Mouse (Mus musculus): ENCODE results near the gene Cdc25b. TPM values are rescaled to one million over a fixed set of nuclear protein-coding genes. Genes with fewer than 3 reads are reported as not detected.

The Cdc25b gene
- total and polyA plus RNA-seq, 3 experiments: 12.6 to 34.5 TPM; not detected in 1

DNA sequence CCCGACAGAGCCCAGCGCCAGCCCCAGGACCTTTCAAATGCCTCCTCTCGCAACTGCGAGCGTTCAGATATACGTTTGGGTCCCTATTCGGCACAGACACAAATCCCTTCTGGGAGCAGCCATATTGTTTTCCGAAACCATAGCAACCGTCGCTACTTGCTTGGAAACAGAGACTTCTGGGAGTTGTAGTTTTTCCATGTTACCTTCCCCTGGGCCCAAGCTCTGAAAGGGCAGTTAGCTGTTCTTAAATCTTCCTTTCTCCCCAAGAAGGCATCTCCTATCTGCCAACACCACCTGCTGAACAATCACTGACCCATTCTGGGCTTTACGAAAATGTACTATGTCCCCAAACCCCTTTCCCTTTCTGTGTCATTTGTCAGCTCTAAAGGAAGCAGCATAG, 12.0 kb upstream of the Cdc25b start (continued):
- TF ChIP-seq RCOR1 (IDR thresholded peaks at IDR 0.05; ENCODE audit: low read depth, low read length) (no peak), E2F4 (IDR thresholded peaks at IDR 0.05; ENCODE audit: borderline replicate concordance, low read depth, low read length) (no peak), GATA1 (IDR thresholded peaks at IDR 0.05; ENCODE audit: low read depth, low read length) (no peak), BHLHE40 (IDR thresholded peaks at IDR 0.05; ENCODE audit: borderline replicate concordance, low read depth, low read length) (peak; percentile 10; the same call in 1 of the 2 replicates), HCFC1 (IDR thresholded peaks at IDR 0.05; ENCODE audit: low read depth, low read length) (peak; percentile 99), MAFK (IDR thresholded peaks at IDR 0.05; ENCODE audit: borderline replicate concordance, low read depth, low read length) (no peak)

GRCm38 (mm10) chr2:131175286-131175944, 11.3 kb upstream of the Cdc25b start:
- TF ChIP-seq POLR2AphosphoS2 (IDR thresholded peaks at IDR 0.05; ENCODE audit: low read length): 0 out of 2 replicates have a peak, but pooled peaks have one; percentile 12
- TF ChIP-seq ZMIZ1 (IDR thresholded peaks at IDR 0.05; ENCODE audit: low read depth, low read length): no peak
- Histone ChIP-seq H3K9ac (ENCODE audit: control insufficient read depth, low read depth, low read length, poor library complexity, severe bottlenecking) (no peak overlapping the region), H3K4me1 (ENCODE audit: control insufficient read depth in 1 of 2, insufficient read depth in 2 of 2, low read length in 2 of 2) (peaks cover 3 to 49% of the 10 kb centered on the region in 2 experiments; a peak in 3 of 4 replicates), H3K4me3 (ENCODE audit: control insufficient read depth in 1 of 2, insufficient read depth in 1 of 2, low read depth in 2 of 2, low read length in 2 of 2) (no peak overlapping the region), H3K9me3 (replicated peaks; ENCODE audit: insufficient read depth, low read length) (no peaks in the 10 kb centered on the region), H3K27me3 (ENCODE audit: control insufficient read depth in 1 of 2, insufficient read depth in 2 of 2, low read length in 2 of 2) (no peaks in the 10 kb centered on the region), H3K27ac (ENCODE audit: control insufficient read depth, low read depth, low read length) (no peak overlapping the region), H3K79me2 (ENCODE audit: control insufficient read depth, insufficient read depth, low read length, poor library complexity) (peaks cover 16% of the 10 kb centered on the region), H3K36me3 (ENCODE audit: control insufficient read depth in 1 of 2, insufficient read depth in 2 of 2, low read length in 2 of 2) (peaks cover 0 to 12% of the 10 kb centered on the region in 2 experiments; a peak in 2 of 4 replicates)
- DNase-seq (ENCODE audit: low read depth, low spot score): no peak

DNA sequence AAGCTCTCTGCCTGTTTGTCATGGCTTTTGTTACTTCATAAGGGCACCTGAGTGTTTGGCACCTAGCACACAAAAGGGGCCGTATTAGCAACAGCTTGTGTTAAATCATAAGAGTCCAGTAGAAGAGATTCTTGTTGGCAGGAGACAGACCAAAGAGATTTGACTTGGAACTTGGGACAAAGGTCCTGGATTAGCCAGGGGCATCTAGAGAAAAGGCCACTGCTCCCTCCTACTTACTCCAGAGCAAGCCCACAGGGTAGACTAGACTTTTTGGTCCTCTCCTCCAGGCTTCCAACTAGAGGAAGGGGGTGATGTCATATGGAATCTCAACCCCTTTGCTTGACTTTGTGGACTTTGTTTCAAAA, 10.8 kb upstream of the Cdc25b start:
- no peak for DNase-seq (ENCODE audit: low read depth, low spot score)
- no peak for TF ChIP-seq ZKSCAN1 (IDR thresholded peaks at IDR 0.05; ENCODE audit: low read depth, low read length)
- TF ChIP-seq POLR2AphosphoS2 (IDR thresholded peaks at IDR 0.05; ENCODE audit: low read length): no peak
- no peak for TF ChIP-seq E2F4 (IDR thresholded peaks at IDR 0.05; ENCODE audit: borderline replicate concordance, low read depth, low read length)
- TF ChIP-seq SIN3A (IDR thresholded peaks at IDR 0.05; ENCODE audit: low read length): no peak
- no peak for TF ChIP-seq UBTF (IDR thresholded peaks at IDR 0.05; ENCODE audit: borderline replicate concordance, insufficient read depth, low read depth, low read length)
- no peak for TF ChIP-seq USF1 (IDR thresholded peaks at IDR 0.05; ENCODE audit: low read depth, low read length)
- no peak for TF ChIP-seq GATA1 (IDR thresholded peaks at IDR 0.05; ENCODE audit: low read depth, low read length)
- no peak for TF ChIP-seq ELF1 (IDR thresholded peaks at IDR 0.05; ENCODE audit: low read depth, low read length)
- no peak for TF ChIP-seq EP300 (IDR thresholded peaks at IDR 0.05; ENCODE audit: low read depth in 1 of 2, low read length in 2 of 2)
- TF ChIP-seq CHD1 (IDR thresholded peaks at IDR 0.05; ENCODE audit: low read depth, low read length): no peak
- no peak for TF ChIP-seq SMC3 (IDR thresholded peaks at IDR 0.05; ENCODE audit: low read depth, low read length)
- no peaks in the 10 kb centered on the region for H3K9me3 ChIP-seq (replicated peaks; ENCODE audit: insufficient read depth, low read length)
- no peak overlapping the region for H3K27ac ChIP-seq (ENCODE audit: control insufficient read depth, low read depth, low read length)
- H3K36me3 ChIP-seq (ENCODE audit: control insufficient read depth in 1 of 2, insufficient read depth in 2 of 2, low read length in 2 of 2): peaks cover 0 to 12% of the 10 kb centered on the region in 2 experiments; a peak in 2 of 4 replicates
- H3K4me1 ChIP-seq (ENCODE audit: control insufficient read depth in 1 of 2, insufficient read depth in 2 of 2, low read length in 2 of 2): peaks cover 3 to 46% of the 10 kb centered on the region in 2 experiments; a peak in 3 of 4 replicates
- peaks cover 16% of the 10 kb centered on the region for H3K79me2 ChIP-seq (ENCODE audit: control insufficient read depth, insufficient read depth, low read length, poor library complexity)
- no peak overlapping the region for H3K9ac ChIP-seq (ENCODE audit: control insufficient read depth, low read depth, low read length, poor library complexity, severe bottlenecking)
- H3K27me3 ChIP-seq (ENCODE audit: control insufficient read depth in 1 of 2, insufficient read depth in 2 of 2, low read length in 2 of 2): no peaks in the 10 kb centered on the region
- H3K4me3 ChIP-seq (ENCODE audit: control insufficient read depth in 1 of 2, insufficient read depth in 1 of 2, low read depth in 2 of 2, low read length in 2 of 2): no peak overlapping the region
